9 mouse cellular contexts compared by ENCODE assay signal in the genomic region with DNA sequence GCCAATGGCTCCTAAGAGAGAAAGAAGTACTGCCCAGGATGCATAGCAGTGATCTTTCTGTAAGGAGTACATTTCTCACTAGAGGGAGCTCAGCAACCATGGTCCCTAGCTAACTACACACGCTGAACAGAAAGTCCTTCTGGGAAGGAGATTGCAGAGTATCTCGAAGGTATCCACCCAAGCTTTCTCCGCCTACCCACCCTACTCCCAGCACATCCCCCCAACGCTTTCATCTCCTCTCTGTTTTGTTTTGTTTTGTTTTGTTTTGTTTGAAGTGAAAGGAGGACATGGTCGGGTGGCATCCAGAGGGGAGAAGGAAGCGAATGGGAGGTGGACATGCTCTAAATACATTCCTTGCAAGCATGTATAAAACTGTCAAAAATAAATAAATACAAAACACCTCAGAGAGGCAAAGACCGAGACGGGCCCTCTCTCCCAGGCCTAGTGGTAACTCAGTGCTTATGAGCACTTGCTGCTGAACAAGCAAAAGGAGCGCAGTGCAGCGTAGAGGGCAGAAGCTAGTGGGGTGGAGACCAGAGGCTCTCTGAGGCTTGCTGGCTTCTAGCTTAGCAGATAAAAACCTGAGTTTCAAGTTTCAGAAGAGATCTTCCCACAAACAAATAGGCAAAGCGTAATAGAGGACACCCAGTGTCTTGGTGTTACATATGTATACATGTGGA.
DNase-seq lines count a peak whose midpoint lies in the region; ATAC-seq lines count a peak whose summit lies in the region.
"Had no signal": no experiment of that assay in that cellular context is flagged by ENCODE, and none has a peak within 500 bp of the region (broad histone marks: within the 10 kb centered on the region; RNA-seq: fewer than 3 reads in every experiment).

No protein-coding gene starts in this region.

- ATAC-seq in forebrain, embryonic 14.5 days = no peak
- ATAC-seq in forebrain, embryonic 12.5 days (ENCODE audit: low FRiP score) = no peak
- no peak for ATAC-seq in lung, embryonic 16.5 days (ENCODE audit: low read depth)
- ATAC-seq in intestine, embryonic 15.5 days = no peak; the same call in 1 of the 2 replicates
- no peak for ATAC-seq in granulocyte monocyte progenitor cell, adult 5-6 weeks (replicated peaks; ENCODE audit: poor library complexity, severe bottlenecking)
- ATAC-seq: liver, embryonic 12.5 days had no signal

- no peak overlapping the region for H3K9ac ChIP-seq in forebrain, embryonic 14.5 days (ENCODE audit: low read length)
- H3K9ac ChIP-seq in forebrain, embryonic 12.5 days = no peak overlapping the region
- H3K9ac ChIP-seq in lung, embryonic 16.5 days (ENCODE audit: low read length) = no peak overlapping the region
- H3K9ac ChIP-seq in intestine, embryonic 15.5 days = no peak overlapping the region
- H3K9ac ChIP-seq: liver, embryonic 12.5 days had no signal

- DNase-seq in forebrain, embryonic 14.5 days (ENCODE audit: low spot score) = peak; percentile 38
- DNase-seq in lung, postnatal 36 days = no peak
- peak; percentile 50 to 53 for DNase-seq in right cerebral cortex, postnatal 10 days (ENCODE audit: low spot score in 2 of 2)
- no peak for DNase-seq in liver

- no peak overlapping the region for H3K27ac ChIP-seq in forebrain, embryonic 14.5 days (ENCODE audit: low read depth, low read length)
- no peak overlapping the region for H3K27ac ChIP-seq in forebrain, embryonic 12.5 days
- H3K27ac ChIP-seq in lung, embryonic 16.5 days (ENCODE audit: low read length) = no peak overlapping the region
- no peak overlapping the region for H3K27ac ChIP-seq in intestine, embryonic 15.5 days
- H3K27ac ChIP-seq: liver, embryonic 12.5 days had no signal

- H3K27me3 ChIP-seq in forebrain, embryonic 14.5 days (replicated peaks; ENCODE audit: control insufficient read depth, insufficient read depth, low read length) = no peaks in the 10 kb centered on the region
- H3K27me3 ChIP-seq in forebrain, embryonic 12.5 days = no peaks in the 10 kb centered on the region
- no peaks in the 10 kb centered on the region for H3K27me3 ChIP-seq in lung, embryonic 16.5 days (ENCODE audit: control insufficient read depth, insufficient read depth, low read depth, low read length)
- no peaks in the 10 kb centered on the region for H3K27me3 ChIP-seq in intestine, embryonic 15.5 days (replicated peaks)
- H3K27me3 ChIP-seq: liver, embryonic 12.5 days had no signal

- H3K36me3 ChIP-seq in forebrain, embryonic 14.5 days (ENCODE audit: control insufficient read depth, insufficient read depth, low read length) = no peaks in the 10 kb centered on the region
- no peaks in the 10 kb centered on the region for H3K36me3 ChIP-seq in forebrain, embryonic 12.5 days (replicated peaks)
- H3K36me3 ChIP-seq in lung, embryonic 16.5 days (ENCODE audit: control insufficient read depth, insufficient read depth, low read length) = no peaks in the 10 kb centered on the region
- no peaks in the 10 kb centered on the region for H3K36me3 ChIP-seq in intestine, embryonic 15.5 days
- H3K36me3 ChIP-seq: liver, embryonic 12.5 days had no signal

- no peaks in the 10 kb centered on the region for H3K9me3 ChIP-seq in forebrain, embryonic 14.5 days (replicated peaks; ENCODE audit: control insufficient read depth, low read length)
- no peaks in the 10 kb centered on the region for H3K9me3 ChIP-seq in forebrain, embryonic 12.5 days
- H3K9me3 ChIP-seq in lung, embryonic 16.5 days (ENCODE audit: control insufficient read depth, low read length) = no peaks in the 10 kb centered on the region
- no peaks in the 10 kb centered on the region for H3K9me3 ChIP-seq in intestine, embryonic 15.5 days

- WGBS in forebrain, embryonic 14.5 days = 69% methylated on average over 11 of the region's 11 CpGs
- 73% methylated on average over 11 of the region's 11 CpGs for WGBS in forebrain, embryonic 12.5 days
- WGBS in lung, embryonic 16.5 days = 46% methylated on average over 11 of the region's 11 CpGs
- 52% methylated on average over 11 of the region's 11 CpGs for whole genome bisulfite sequencing in intestine, embryonic 15.5 days

- H3K4me3 ChIP-seq in forebrain, embryonic 14.5 days (ENCODE audit: low read depth, low read length) = no peak overlapping the region
- no peak overlapping the region for H3K4me3 ChIP-seq in forebrain, embryonic 12.5 days (replicated peaks)
- peak overlapping the region; percentile 19 for H3K4me3 ChIP-seq in lung, embryonic 16.5 days (ENCODE audit: low read length)
- H3K4me3 ChIP-seq in intestine, embryonic 15.5 days (replicated peaks) = no peak overlapping the region
- H3K4me3 ChIP-seq: liver, embryonic 12.5 days had no signal

- H3K4me2 ChIP-seq in forebrain, embryonic 14.5 days (ENCODE audit: low read length) = no peak overlapping the region
- H3K4me2 ChIP-seq in forebrain, embryonic 12.5 days = no peak overlapping the region
- peak overlapping the region; percentile 41 for H3K4me2 ChIP-seq in lung, embryonic 16.5 days (ENCODE audit: low read depth, low read length)
- peak overlapping the region; percentile 39 for H3K4me2 ChIP-seq in intestine, embryonic 15.5 days (replicated peaks)
- H3K4me2 ChIP-seq: liver, embryonic 12.5 days had no signal

- no peaks in the 10 kb centered on the region for H3K4me1 ChIP-seq in forebrain, embryonic 14.5 days (ENCODE audit: control insufficient read depth, insufficient read depth, low read length)
- H3K4me1 ChIP-seq in forebrain, embryonic 12.5 days = no peaks in the 10 kb centered on the region
- no peaks in the 10 kb centered on the region for H3K4me1 ChIP-seq in lung, embryonic 16.5 days (replicated peaks; ENCODE audit: control insufficient read depth, insufficient read depth, low read length)
- H3K4me1 ChIP-seq in intestine, embryonic 15.5 days (replicated peaks) = no peaks in the 10 kb centered on the region
- H3K4me1 ChIP-seq: liver, embryonic 12.5 days had no signal

Comparison
In these comparisons a context has a peak if more than half of its experiments do, and no peak if none do; other contexts are left out.
1. DNase-seq: peak in forebrain, embryonic 14.5 days (single experiment) and right cerebral cortex, postnatal 10 days (2 of 2); none in lung, postnatal 36 days (single experiment) and liver (single experiment).
2. H3K4me2 ChIP-seq: peak in lung, embryonic 16.5 days (single experiment) and intestine, embryonic 15.5 days (single experiment); none in forebrain, embryonic 14.5 days (single experiment) and forebrain, embryonic 12.5 days (single experiment).